Mouse (Mus musculus): ENCODE measurements around the gene Ralgps1.

DNA sequence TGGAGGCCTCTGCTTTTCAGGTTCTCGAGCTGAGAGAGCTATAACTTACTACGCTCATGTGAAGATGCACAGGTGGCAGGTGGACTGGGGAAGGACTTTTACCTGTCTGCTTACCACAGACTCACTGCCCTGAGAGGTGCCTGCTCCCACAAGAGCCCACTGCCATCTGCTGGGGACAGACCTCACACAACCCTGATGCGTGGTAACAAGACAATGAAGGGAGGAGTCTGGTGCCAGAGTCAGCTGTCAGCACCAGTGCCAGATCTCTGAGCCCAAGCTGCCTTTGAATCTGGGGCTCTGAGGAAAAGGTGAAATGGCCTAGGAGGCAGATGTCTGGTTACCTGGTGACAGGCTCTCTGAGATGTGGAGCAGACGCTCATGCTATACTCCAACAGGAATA is 136.4 kb downstream of the Ralgps1 start:
- TF ChIP-seq CTCF (IDR thresholded peaks at IDR 0.05; ENCODE audit: borderline replicate concordance, control insufficient read depth, extremely low read depth, insufficient read depth, low read length, poor library complexity), result no peak
- no peak for TF ChIP-seq POLR2A (IDR thresholded peaks at IDR 0.05; ENCODE audit: control insufficient read depth, extremely low read depth, insufficient read depth, low read length, poor library complexity)

All from thymus, adult 2 months (tissue).